Mouse (Mus musculus) left cerebral cortex, postnatal 4 days (tissue): ENCODE results near the gene Zbtb26. TPM values are rescaled to one million over a fixed set of nuclear protein-coding genes. Genes with fewer than 3 reads are reported as not detected.

Experiments
- total RNA-seq, 2 experiments: library from RNA; stranded (reverse); gene quantifications; 2 replicates each; pipeline ENCODE4 v1.2.3; 2021

Zbtb26 gene
- total RNA-seq, 2 experiments from 2014 or later = 8.8 to 12.8 TPM

Other genes with a start within 250 kb of the Zbtb26 start
- not detected for gene Olfr366, start 231.6 kb downstream of the Zbtb26 start, total RNA-seq
- gene Olfr368, start 116.6 kb downstream of the Zbtb26 start, total RNA-seq = not detected
- 10 to 100 TPM; 37.1 to 40.2 TPM for gene Pdcl, start 83.8 kb downstream of the Zbtb26 start, total RNA-seq
- 10 to 100 TPM; 87.9 to 93.5 TPM for gene Rc3h2, start 20.2 kb downstream of the Zbtb26 start, total RNA-seq
- 10 to 100 TPM; 30.5 to 31.7 TPM for gene Zbtb6, start within 50 bp of the Zbtb26 start, total RNA-seq
- gene Rabgap1, start 144 bp upstream of the Zbtb26 start, total RNA-seq = 100 to 1,000 TPM; 111 to 115 TPM
- gene Gpr21, start 73.2 kb upstream of the Zbtb26 start, total RNA-seq = 10 to 100 TPM; 32.3 to 40.2 TPM